Mouse (Mus musculus) CH12.LX (cell line): ENCODE measurements around the gene Samd4b. TPM values are rescaled to one million over a fixed set of nuclear protein-coding genes. Genes with fewer than 3 reads are reported as not detected.
A peak's percentile ranks its signal among the peaks of the same experiment; 100 is the strongest.

Experiments
- DNase-seq: peaks from one replicate; pipeline ENCODE4 v3.0.0-alpha.2; 2013; ENCODE audit errors: extremely low read depth
- H3K27ac ChIP-seq: 2 replicates; pipeline ENCODE4 v1.5.1; 2012; ENCODE audit warnings: low read depth, mild to moderate bottlenecking, control low read depth, moderate library complexity; ENCODE audit not compliant: insufficient read depth
- H3K27me3 ChIP-seq: replicated peaks from 2 replicates; pipeline ENCODE3; 2012; ENCODE audit warnings: inconsistent platforms
- H3K36me3 ChIP-seq, 2 experiments: replicated peaks in 1 of 2; 2 replicates each; pipeline versions ENCODE3 to v1.6.1; 2012; ENCODE audit warnings: inconsistent platforms in 1 of 2, low read length in 1 of 2, mild to moderate bottlenecking in 1 of 2, mixed read lengths in 1 of 2, moderate library complexity in 1 of 2; ENCODE audit not compliant: control insufficient read depth in 1 of 2, insufficient read depth in 1 of 2
- H3K4me1 ChIP-seq, 2 experiments: 2 replicates each; pipeline ENCODE4 v1.6.1; 2012; ENCODE audit warnings: inconsistent platforms in 1 of 2, moderate library complexity in 1 of 2; ENCODE audit not compliant: insufficient read depth in 2 of 2, control insufficient read depth in 1 of 2
- H3K4me2 ChIP-seq: 2 replicates; pipeline ENCODE4 v1.6.1; 2012; ENCODE audit warnings: low read depth, mild to moderate bottlenecking, control low read depth; ENCODE audit not compliant: poor library complexity, insufficient read depth, severe bottlenecking
- H3K4me3 ChIP-seq, 3 experiments: fragments of 150-350 bp in 1 of 3; sonication (generic) in 1 of 3; replicated peaks in 1 of 3; 2 replicates each; pipeline versions ENCODE3 to v1.5.1; 2011 to 2012; ENCODE audit warnings: low read depth in 2 of 3, low read length in 2 of 3, mild to moderate bottlenecking in 2 of 3, moderate library complexity in 2 of 3, control low read depth in 1 of 3, improper control_type of control experiment in 1 of 3, inconsistent platforms in 1 of 3, mixed read lengths in 1 of 3; ENCODE audit not compliant: poor library complexity in 1 of 3
- H3K79me2 ChIP-seq: replicated peaks from 2 replicates; pipeline ENCODE4 v1.6.1; 2012; ENCODE audit warnings: mild to moderate bottlenecking, moderate library complexity; ENCODE audit not compliant: control insufficient read depth, poor library complexity, insufficient read depth, severe bottlenecking; ENCODE audit errors: extremely low read depth
- H3K9ac ChIP-seq: 2 replicates; pipeline ENCODE4 v1.6.1; 2012; ENCODE audit warnings: low read depth, mild to moderate bottlenecking, control low read depth, moderate library complexity; ENCODE audit not compliant: insufficient read depth
- H3K9me3 ChIP-seq: replicated peaks from 2 replicates; pipeline ENCODE3; 2012; ENCODE audit warnings: low read length, inconsistent platforms, mixed read lengths
- CHD2 ChIP-seq: IDR thresholded peaks from 2 replicates; pipeline ENCODE4 v1.6.1; 2011; ENCODE audit warnings: low read length, improper control_type of control experiment
- CTCF ChIP-seq, 2 experiments: IDR thresholded peaks in 1 of 2; conservative IDR thresholded peaks in 1 of 2; 2 replicates each; pipeline ENCODE4 v1.5.1; 2011 to 2012; ENCODE audit warnings: low read depth in 2 of 2, low read length in 2 of 2, improper control_type of control experiment in 1 of 2, inconsistent platforms in 1 of 2, mild to moderate bottlenecking in 1 of 2, moderate library complexity in 1 of 2
- ELF1 ChIP-seq: IDR thresholded peaks from 2 replicates; pipeline ENCODE4 v1.6.1; 2014; ENCODE audit warnings: low read depth, mild to moderate bottlenecking, inconsistent platforms, low read length, improper control_type of control experiment
- EP300 ChIP-seq: IDR thresholded peaks from 2 replicates; pipeline ENCODE4 v1.6.1; 2011; ENCODE audit warnings: low read length, improper control_type of control experiment
- GABPA ChIP-seq: IDR thresholded peaks from 2 replicates; pipeline ENCODE4 v1.6.1; 2012; ENCODE audit warnings: low read depth, low read length, improper control_type of control experiment, inconsistent platforms; ENCODE audit not compliant: insufficient replicate concordance
- HCFC1 ChIP-seq: IDR thresholded peaks from 2 replicates; pipeline ENCODE4 v1.6.1; 2012; ENCODE audit warnings: low read depth, mild to moderate bottlenecking, inconsistent platforms, low read length, improper control_type of control experiment
- JUND ChIP-seq: conservative IDR thresholded peaks from 2 replicates; pipeline ENCODE4 v1.6.1; 2011; ENCODE audit warnings: low read depth, low read length, improper control_type of control experiment
- MAX ChIP-seq: IDR thresholded peaks from 2 replicates; pipeline ENCODE4 v1.6.1; 2011; ENCODE audit warnings: low read length, improper control_type of control experiment
- MEF2A ChIP-seq: IDR thresholded peaks from 2 replicates; pipeline ENCODE4 v1.6.1; 2014; ENCODE audit warnings: low read depth, mild to moderate bottlenecking, inconsistent platforms, low read length, improper control_type of control experiment, borderline replicate concordance
- MXI1 ChIP-seq: IDR thresholded peaks from 2 replicates; pipeline ENCODE4 v1.6.1; 2011; ENCODE audit warnings: mild to moderate bottlenecking, low read depth, low read length, improper control_type of control experiment
- MYC ChIP-seq: IDR thresholded peaks from 2 replicates; pipeline ENCODE4 v1.6.1; 2011; ENCODE audit warnings: low read depth, mild to moderate bottlenecking, improper control_type of control experiment, low read length
- PAX5 ChIP-seq: IDR thresholded peaks from 2 replicates; pipeline ENCODE4 v1.6.1; 2012; ENCODE audit warnings: low read length, inconsistent platforms, mixed read lengths
- RAD21 ChIP-seq: IDR thresholded peaks from 2 replicates; pipeline ENCODE4 v1.6.1; 2011; ENCODE audit warnings: low read depth, mild to moderate bottlenecking, low read length, improper control_type of control experiment, moderate library complexity
- SMC3 ChIP-seq: IDR thresholded peaks from 2 replicates; pipeline ENCODE4 v1.6.1; 2011; ENCODE audit warnings: low read depth, low read length, improper control_type of control experiment
- TBP ChIP-seq: conservative IDR thresholded peaks from 2 replicates; pipeline ENCODE4 v1.6.1; 2011; ENCODE audit warnings: low read depth, low read length, improper control_type of control experiment
- TCF12 ChIP-seq: IDR thresholded peaks from 2 replicates; pipeline ENCODE4 v1.6.1; 2014; ENCODE audit warnings: low read depth, mild to moderate bottlenecking, inconsistent platforms, low read length, improper control_type of control experiment
- USF2 ChIP-seq: conservative IDR thresholded peaks from 2 replicates; pipeline ENCODE4 v1.6.1; 2011; ENCODE audit warnings: low read depth, low read length, improper control_type of control experiment
- ZMIZ1 ChIP-seq: IDR thresholded peaks from 2 replicates; pipeline ENCODE4 v1.6.1; 2012; ENCODE audit warnings: low read depth, mild to moderate bottlenecking, inconsistent platforms, low read length, improper control_type of control experiment
- ZNF384 ChIP-seq: IDR thresholded peaks from 2 replicates; pipeline ENCODE4 v1.6.1; 2012; ENCODE audit warnings: low read depth, low read length, improper control_type of control experiment, inconsistent platforms
- dilution Hi-C: fragments of 300-500 bp; cut with MboI; formaldehyde crosslinking; loops from 2 replicates; pipeline ENCODE4 v1.14.3; 2020; ENCODE audit warnings: low sequenced_read_pairs; ENCODE audit not compliant: extremely low pct_unique_long_range_greater_than_20kb, extremely low pct_ligation_motif_present
- in situ Hi-C: fragments of 300-500 bp; cut with MboI; formaldehyde crosslinking; loops from 3 replicates; pipeline ENCODE4 v1.14.3; 2019; ENCODE audit warnings: low sequenced_read_pairs, low pct_ligation_motif_present, low pct_unique_long_range_greater_than_20kb, mixed read lengths
- polyA plus RNA-seq: library from polyadenylated mRNA; unstranded; fragments of >175 nt; gene quantifications from 2 replicates; pipeline ENCODE4 v1.2.1, GENCODE M21; 2012; ENCODE audit warnings: low read depth; ENCODE audit not compliant: insufficient read length
- total RNA-seq, 2 experiments: library from RNA; depleted of rRNA; stranded (reverse); fragments of 300-350 nt in 1 of 2; fragments of >200 nt in 1 of 2; gene quantifications; 2 replicates each; pipeline ENCODE4 v1.2.3; 2012 to 2014

Samd4b gene
- total and polyA plus RNA-seq, 3 experiments, result 3.7 to 24.6 (median 10.0) TPM

DNA sequence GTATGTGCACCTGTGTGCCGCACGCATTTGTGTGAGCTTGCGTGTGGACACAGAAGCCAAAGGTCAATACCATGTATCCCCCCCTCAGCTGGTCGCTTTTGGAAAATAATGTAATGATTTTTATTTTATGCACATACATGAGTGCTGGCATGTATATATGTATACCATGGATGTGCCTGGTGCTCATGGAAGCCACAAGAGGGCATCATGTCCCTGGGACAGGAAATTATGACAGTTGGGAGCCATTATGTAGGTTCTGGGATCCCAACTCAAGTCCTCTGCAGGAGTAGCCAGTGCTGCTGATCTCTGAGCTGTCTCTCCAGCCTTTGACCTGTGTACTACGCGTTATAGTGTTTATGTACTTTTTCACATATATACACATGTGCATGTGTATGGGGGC is 121.8 kb downstream of the Samd4b start:
- peaks cover 2% of the 10 kb centered on the region for H3K9me3 ChIP-seq
- peaks cover 9 to 15% of the 10 kb centered on the region in 2 experiments; a peak in 3 of 4 replicates for H3K4me1 ChIP-seq
- in situ Hi-C loops, result no loop called here
- TF ChIP-seq PAX5 (no peak), RAD21 (peak; percentile 32), SMC3 (peak; percentile 45), CTCF (conservative IDR thresholded peaks at IDR 0.05 in 1 of 2, IDR thresholded peaks at IDR 0.05 in 1 of 2; ENCODE audit: low read depth in 2 of 2, low read length in 2 of 2) (peak in 1 of 2 experiments; percentile 38; a peak in 2 of 4 replicates)
- no peak overlapping the region for H3K4me2 ChIP-seq
- no peak overlapping the region for H3K27ac ChIP-seq
- no peaks in the 10 kb centered on the region for H3K79me2 ChIP-seq
- no peak overlapping the region for H3K9ac ChIP-seq
- DNase-seq, result no peak
- H3K4me3 ChIP-seq, result no peak overlapping the region
- dilution Hi-C loops, result no loop called here
- peaks cover 7% of the 10 kb centered on the region for H3K27me3 ChIP-seq
- H3K36me3 ChIP-seq, result no peaks in the 10 kb centered on the region

DNA sequence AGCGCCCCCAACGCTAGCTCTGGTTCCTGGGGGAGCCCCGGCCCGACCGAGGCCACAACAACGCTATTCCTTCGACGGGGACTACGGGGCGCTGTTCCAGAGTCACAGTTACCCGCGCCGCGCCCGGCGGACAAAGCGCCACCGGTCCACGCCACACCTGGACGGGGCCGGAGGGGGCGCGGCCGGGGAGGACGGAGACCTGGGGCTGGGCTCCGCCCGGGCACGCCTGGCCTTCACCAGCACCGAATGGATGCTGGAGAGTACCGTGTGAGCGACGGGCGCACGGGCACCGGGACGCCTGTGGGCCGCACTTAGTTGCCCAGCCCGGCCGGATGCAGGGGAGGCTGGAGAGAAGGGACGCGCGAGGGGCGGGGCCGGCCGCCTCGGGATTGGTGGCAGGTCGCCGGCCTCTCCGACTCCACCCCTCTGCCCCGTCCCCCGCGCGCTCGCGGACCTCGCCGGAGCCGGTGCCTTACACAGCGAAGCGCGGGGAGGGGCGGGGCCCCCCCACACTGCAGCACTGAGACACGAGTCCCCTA is 130.7 kb downstream of the Samd4b start:
- H3K9me3 ChIP-seq, result no peaks in the 10 kb centered on the region
- peaks cover 3% of the 10 kb centered on the region for H3K27me3 ChIP-seq
- TF ChIP-seq RAD21 (no peak), ELF1 (no peak), CTCF (conservative IDR thresholded peaks at IDR 0.05 in 1 of 2, IDR thresholded peaks at IDR 0.05 in 1 of 2; ENCODE audit: low read depth in 2 of 2, low read length in 2 of 2) (no peak), EP300 (no peak)
- dilution Hi-C loops, result no loop called here
- DNase-seq, result no peak
- no peak overlapping the region for H3K9ac ChIP-seq
- H3K36me3 ChIP-seq, result peaks cover 7 to 8% of the 10 kb centered on the region in 2 experiments
- H3K4me1 ChIP-seq, result peaks cover 7 to 29% of the 10 kb centered on the region in 2 experiments; a peak in 3 of 4 replicates
- in situ Hi-C loops, result no loop called here
- no peak overlapping the region for H3K4me2 ChIP-seq
- H3K27ac ChIP-seq, result no peak overlapping the region
- H3K79me2 ChIP-seq, result no peaks in the 10 kb centered on the region
- H3K4me3 ChIP-seq, result no peak overlapping the region

DNA sequence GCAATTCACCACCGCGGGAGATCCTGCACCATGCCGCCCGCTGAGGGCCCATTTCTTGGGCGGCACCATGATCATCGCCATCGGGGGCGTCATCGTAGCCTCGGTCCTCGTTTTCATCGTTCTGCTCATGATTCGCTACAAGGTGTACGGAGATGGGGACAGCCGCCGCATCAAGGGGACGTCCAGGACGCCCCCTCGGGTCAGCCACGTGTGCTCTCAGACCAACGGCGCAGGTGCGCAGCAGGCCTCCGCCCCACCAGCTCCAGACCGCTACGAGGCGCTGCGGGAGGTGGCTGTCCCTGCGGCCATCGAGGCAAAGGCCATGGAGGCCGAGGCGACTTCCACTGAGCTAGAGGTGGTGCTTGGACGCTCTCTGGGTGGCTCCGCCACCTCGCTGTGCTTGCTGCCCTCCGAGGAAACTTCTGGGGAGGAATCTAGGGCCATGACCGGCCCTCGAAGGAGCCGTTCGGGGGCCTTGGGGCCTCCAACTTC is 131.2 kb downstream of the Samd4b start:
- H3K27me3 ChIP-seq, result peaks cover 3% of the 10 kb centered on the region
- dilution Hi-C loops (no loop called here), in situ Hi-C loops (no loop called here)
- peaks cover 7 to 8% of the 10 kb centered on the region in 2 experiments for H3K36me3 ChIP-seq
- no peak for DNase-seq
- H3K9me3 ChIP-seq, result no peaks in the 10 kb centered on the region
- no peak overlapping the region for H3K9ac ChIP-seq
- no peaks in the 10 kb centered on the region for H3K79me2 ChIP-seq
- H3K27ac ChIP-seq, result no peak overlapping the region
- H3K4me1 ChIP-seq, result peaks cover 7 to 29% of the 10 kb centered on the region in 2 experiments; a peak in 3 of 4 replicates
- H3K4me3 ChIP-seq, result no peak overlapping the region
- H3K4me2 ChIP-seq, result no peak overlapping the region
- TF ChIP-seq MYC (no peak), MAX (no peak), HCFC1 (no peak), MEF2A (no peak), ZNF384 (no peak), ZMIZ1 (no peak), CHD2 (no peak), GABPA (no peak), TCF12 (no peak), USF2 (no peak), EP300 (no peak), JUND (no peak), TBP (no peak), PAX5 (no peak), MXI1 (no peak)
